Mouse (Mus musculus): Measurements from ENCODE around the gene Gm37419.

- TF ChIP-seq GATA1 (IDR thresholded peaks at IDR 0.05; ENCODE audit: low read length) = no peak
- TF ChIP-seq TAL1 (IDR thresholded peaks at IDR 0.05; ENCODE audit: low read length) = no peak
Measured at GRCm38 (mm10) chr16:23966066-23966465, 22.2 kb upstream of the Gm37419 start.
